Mouse (Mus musculus): ENCODE data around the gene Olfr571.
A peak's percentile ranks its signal among the peaks of the same experiment; 100 is the strongest.

Gene Olfr571

DNA sequence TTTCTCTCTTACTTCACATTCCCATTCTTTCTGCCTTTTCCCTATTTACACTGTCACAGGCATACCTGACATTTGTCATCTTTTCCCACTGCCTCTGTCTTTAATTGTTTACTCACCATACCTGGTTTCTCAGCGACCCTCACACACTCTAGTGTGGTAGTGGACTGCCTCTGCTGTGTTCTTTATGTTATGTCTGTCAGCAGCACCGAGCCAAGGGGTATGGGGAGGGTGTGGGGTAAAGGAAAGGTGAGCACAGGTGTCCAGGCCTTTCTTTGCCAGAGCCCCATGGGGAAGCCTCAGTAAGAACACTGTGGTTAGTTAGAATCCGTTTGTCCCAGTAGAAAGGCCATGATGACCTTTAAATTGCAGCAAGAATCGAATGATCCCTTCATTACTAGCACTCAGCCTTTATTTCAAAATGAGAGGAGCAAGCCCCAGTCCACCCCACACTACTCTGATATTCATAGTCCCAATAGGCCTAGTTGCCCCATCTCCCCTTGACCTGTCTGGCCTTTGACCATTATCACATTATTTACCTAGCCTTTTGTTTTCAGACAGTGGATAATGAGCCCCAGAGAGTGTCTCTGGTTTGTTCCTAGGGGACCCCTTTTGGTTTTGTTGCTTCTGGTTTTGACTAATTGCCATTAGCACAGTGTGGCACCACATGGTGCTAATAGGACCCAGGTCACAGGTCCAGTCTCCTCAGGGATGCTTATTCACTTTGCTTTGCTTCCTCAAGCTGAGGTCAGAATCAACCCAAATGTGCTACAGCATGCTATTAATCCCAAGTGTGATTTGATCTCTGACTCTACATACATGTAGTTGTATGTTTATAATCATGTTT lies at the start of gene Olfr571:
Olfr571 (minus strand) TSS at position 505 of the 844 bp plus-strand sequence.
- no peak for DNase-seq (ENCODE audit: low read depth)

DNA sequence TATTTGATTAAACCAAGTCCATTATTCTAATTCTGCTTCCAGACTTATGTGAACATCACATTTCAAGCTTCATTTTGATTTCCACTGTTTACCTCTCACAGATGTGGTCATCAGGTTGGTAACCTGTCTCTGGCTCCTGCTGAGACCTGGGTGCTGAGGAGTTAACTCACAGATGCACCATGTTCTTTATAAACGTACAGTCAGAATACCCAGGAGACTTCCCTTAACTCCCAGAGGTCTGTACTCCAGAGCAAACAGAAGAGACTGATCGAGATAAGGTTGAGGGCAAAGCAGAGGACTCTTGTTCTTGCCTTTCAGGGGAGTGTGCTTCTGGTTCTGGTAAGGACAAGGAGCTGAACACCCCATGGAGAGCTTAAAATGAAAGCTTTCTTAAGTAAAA lies 45.0 kb upstream of the Olfr571 start, which contains the start of gene Olfr576:
Olfr576 (plus strand) TSS at position 301 of the 400 bp plus-strand sequence.
- DNase-seq (ENCODE audit: low read depth) = no peak

DNA sequence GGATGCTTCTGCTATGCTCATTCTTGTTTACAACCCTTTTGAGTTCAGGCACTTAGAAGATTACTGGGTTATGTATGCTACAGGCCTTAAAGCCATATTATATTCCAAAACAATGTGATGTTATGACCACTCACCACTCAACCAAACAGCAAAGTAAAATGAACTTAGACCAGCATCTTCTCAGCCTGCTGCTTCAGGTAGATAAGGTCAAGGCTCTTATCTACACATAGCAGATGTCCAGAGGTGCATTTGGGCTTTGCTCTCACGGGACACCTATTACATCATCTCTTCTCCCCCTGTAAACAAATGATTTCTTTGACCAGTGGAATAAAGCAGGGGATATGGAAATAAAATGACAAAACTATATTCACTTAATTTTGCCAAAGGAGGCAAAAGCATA lies 41.3 kb upstream of the Olfr571 start, which contains the start of gene Olfr575:
Olfr575 (minus strand) TSS at position 183 of the 400 bp plus-strand sequence.
- no peak for DNase-seq (ENCODE audit: low read depth)

DNA sequence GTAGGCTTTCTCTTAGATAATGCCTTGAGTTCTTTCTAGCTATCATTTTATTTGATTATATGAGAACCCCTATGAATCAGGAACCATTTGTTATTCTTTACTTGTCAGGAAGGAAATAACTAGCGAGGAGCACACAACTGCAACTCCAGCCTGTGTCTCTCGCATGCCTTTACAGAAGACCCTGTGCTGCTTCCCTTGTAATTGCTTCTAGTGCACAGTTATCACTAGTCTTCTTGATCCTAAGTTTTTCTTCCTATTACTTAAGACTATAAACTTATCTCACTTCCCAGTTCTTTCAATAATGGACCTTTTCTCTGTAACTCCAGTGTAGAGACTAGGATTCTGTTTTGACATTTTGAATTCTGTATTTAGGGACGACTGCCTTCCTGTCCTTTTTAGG lies 40.8 kb upstream of the Olfr571 start:
- no peak for DNase-seq (ENCODE audit: low read depth)

DNA sequence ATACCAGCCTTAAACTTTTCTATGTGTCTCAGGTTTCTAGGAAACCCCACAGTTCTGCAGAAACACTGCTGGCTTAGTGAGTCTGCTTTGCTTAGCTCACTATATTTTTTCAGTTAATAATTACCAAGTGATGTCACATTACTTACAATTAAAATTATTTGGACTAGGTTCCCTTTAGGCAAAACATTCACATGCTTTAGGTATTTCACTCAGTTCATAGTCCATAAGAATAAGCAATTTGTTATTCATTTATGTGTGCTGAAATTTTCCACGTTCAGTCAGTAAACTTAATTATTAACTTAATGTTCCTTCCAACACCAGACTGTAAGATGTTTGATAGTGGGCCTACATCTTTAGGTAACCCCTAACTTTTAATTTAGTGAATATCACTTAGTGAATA lies 33.4 kb upstream of the Olfr571 start:
- no peak for DNase-seq (ENCODE audit: low read depth)

DNA sequence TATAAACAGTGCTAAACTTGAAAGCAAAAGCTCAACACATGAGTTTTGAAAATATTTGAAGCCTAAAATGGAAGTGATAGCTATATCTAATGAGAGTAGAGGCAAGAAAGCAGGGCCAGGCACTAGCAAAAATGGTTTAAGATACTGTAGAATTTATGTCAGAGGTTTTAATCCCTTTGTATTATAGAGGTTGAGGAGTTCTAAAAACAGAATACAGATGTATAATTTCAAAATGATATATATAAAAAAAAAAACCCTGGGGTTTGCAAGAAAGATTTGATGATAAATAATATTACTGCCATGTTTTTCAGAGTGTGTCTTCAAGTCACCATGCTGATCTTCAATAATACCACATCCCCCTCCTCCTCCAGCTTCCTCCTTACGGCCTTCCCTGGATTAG lies 30.8 kb upstream of the Olfr571 start, which contains the start of gene Olfr574:
Olfr574 (plus strand) TSS at position 301 of the 400 bp plus-strand sequence.
- DNase-seq (ENCODE audit: low read depth) = no peak

DNA sequence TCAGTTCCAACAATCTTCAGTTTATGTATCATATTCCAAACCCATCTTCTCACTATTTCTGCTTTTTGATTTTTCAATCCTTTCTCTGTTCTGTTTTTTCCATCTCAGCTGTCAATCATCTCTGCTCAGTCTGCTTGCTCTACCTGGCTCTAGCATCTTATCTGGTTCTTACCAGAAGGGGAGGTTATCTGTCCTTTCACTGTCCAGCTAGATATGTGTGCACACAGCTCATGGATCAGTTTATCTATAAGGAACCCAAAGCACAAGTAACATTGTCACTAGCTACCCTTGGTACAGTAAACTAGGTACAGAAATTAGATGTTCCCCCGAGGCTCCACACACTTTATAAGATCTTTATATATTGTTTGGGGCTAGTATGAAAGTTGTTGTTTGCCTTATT lies 26.1 kb upstream of the Olfr571 start:
- DNase-seq (ENCODE audit: low read depth) = no peak

DNA sequence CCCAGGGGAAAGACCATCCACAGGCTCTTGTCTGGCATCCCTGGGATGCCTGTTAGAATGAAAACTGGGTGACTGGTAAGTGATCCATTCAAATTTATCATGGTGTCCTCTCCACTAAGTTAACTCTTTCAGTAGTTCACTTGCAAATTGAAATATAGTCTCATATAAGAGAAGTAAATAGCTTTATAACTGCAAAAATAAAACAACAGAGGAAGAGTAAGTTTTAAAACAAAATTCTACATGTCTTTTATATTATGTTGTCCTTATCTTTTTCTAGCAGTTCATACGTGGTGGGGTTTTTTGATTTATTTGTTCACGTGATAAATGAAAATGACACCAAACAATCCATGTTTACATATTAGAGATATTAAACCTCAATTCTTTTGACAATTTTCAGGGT lies 25.1 kb upstream of the Olfr571 start, which contains the start of gene Olfr573-ps1:
Olfr573-ps1 (minus strand) TSS at position 101 of the 400 bp plus-strand sequence.
- DNase-seq (ENCODE audit: low read depth) = no peak

DNA sequence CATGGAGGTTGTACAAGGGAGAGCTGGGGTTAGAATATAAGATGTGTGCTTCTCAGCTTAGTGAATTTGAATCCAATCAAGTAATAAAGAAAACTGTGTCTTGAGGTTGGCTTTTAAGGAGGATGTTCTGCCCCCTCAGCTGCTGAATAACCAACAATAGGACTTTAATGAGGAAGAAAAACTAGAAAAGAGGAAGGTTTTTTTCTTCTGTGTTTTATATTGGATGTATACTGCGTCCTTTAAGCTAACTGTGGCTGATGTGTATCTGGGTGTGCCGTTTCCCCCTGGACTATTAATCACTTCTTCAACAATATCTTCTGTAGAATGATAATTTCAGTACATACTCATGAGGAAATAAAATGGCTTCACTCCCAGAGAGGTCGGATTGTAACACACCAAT lies 9.8 kb upstream of the Olfr571 start:
- DNase-seq (ENCODE audit: low read depth) = no peak

DNA sequence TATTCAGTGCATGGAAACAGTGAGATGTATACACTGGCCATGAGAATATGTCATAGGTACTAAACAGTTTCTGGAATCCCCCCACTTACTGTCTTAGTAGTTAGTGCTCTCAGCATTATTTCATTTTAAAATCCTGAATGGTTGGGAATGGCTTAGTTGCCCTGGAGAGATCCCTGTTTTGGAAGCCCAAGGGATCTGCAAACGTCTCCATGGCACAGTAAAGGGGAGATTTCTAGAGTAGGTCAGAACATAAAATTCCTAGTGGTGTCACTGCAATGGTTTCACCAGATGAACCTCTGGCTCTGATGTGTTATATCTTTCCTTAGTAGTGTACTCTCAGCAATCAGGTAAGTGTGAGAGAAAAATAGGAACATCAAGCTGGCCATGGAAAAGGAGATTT lies 6.8 kb upstream of the Olfr571 start, which contains the start of gene Olfr572:
Olfr572 (plus strand) TSS at position 301 of the 400 bp plus-strand sequence.
- DNase-seq (ENCODE audit: low read depth) = no peak

DNA sequence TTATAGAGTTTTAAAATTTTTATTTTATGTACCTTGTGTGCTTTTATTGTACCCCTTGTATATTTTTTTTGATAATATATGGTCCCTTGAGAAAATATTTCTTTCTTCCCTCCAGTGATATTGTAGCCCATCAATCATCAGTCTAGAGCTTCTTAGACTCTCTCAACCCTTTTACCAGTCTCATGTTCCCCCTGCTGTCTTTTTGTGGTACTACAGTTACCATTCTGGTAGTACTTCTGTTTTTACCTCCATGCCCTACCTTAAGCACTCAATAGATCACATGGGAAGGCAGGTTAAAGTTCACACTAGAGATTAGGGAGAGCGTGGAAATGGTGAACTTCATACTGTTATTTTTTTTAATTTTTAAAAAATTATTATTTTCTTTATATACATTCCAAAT lies 2.3 kb upstream of the Olfr571 start:
- peak; percentile 43 for DNase-seq (ENCODE audit: low read depth)

DNA sequence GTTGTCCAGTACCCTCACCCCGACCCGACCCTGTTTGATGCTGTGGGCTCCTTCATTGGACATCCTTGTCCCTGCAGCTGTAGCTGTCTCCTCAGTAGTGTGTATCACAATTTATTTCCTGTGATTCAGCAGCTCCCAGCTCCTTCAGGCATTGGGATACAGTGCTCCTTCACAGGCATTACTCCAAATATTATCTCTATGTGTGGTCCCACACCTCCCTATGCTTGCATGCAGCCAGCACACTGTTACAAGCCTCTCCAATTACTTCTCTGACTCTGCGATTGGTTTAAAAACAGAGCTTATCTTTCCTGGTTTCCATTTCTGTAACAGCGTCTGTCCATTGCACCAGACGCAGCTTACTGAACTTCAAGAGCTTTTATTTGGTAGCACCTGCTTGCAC lies 931 bp downstream of the Olfr571 start:
- no peak for DNase-seq (ENCODE audit: low read depth)

DNA sequence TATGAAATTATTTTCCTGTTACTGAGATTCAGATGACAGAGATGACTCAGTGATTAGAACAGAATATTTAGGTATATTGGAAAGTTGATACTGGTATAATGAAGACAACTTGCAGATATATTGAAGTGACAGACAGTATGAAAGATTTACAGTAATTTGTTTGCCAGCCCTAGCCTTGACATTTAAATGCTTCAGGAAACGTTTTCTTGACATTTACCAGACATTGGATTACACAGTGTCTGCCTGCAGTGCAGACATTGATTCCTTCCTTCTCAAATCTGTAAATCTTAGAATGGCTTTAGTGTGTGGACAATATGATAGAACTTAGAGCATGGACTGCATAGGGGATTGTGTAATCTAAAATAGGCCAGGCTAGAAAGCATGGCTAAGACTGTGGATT lies 2.1 kb downstream of the Olfr571 start:
- no peak for DNase-seq (ENCODE audit: low read depth)

DNA sequence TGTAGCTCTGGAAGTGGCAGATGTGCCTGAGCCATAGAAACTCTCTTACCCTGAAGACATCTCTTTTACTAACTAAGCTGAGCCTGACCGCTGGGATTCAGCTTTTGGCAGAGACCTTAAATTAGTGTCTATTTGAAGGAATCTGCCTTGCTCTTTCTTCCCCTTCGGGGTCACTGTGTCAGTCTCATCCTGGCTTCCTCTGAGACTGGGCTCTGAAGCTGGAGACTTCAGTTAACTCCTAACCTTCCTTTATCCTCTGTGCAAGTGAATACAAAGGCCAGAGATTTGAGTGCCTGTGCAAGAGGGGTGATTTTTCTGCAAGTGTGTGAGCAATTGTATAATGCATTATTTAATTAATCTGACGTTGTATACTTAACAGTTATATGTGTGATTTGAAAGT lies 26.6 kb downstream of the Olfr571 start, which contains the start of gene Olfr569:
Olfr569 (minus strand) TSS at position 101 of the 400 bp plus-strand sequence.
- no peak for DNase-seq (ENCODE audit: low read depth)

DNA sequence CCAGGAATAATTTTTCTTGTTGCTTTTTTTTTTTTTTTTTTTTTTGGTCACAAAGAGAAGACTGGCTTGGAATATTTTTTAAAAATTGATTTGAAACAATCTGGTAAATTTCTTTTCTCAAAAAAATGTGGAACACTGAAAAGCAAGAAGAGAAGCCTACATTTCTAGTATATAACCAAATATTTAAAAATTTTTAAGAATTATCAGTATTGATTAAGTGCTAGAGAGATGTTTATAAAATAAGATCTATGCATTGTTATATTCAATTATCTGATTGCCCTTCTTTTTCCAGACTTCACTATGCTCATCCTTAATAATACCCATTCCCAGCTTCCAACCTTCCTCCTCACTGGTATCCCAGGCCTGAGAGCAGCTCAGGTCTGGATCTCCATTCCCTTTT lies 40.5 kb downstream of the Olfr571 start, which contains the start of gene Olfr568:
Olfr568 (plus strand) TSS at position 301 of the 400 bp plus-strand sequence.
- no peak for DNase-seq (ENCODE audit: low read depth)

DNA sequence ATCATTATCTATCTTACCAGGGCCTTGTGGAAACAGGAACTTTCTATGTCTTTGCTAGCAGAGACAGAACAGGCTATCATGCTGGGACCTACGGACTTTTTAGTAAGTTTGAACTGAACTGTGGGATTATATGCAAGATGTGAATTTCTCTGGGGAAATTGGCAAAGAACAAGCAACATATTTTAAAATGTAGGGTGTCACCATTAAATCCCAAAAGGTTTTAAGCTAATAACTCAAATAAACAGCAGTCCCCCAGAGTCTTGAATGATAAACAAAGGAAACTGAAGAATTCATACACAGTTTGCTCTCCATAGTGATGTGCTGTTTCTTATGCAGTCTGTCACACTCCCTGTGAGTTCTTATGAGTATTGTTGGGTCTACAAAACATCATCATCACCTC lies 58.7 kb downstream of the Olfr571 start, which contains the start of gene Olfr566:
Olfr566 (minus strand) TSS at position 101 of the 400 bp plus-strand sequence.
- no peak for DNase-seq (ENCODE audit: low read depth)

DNA sequence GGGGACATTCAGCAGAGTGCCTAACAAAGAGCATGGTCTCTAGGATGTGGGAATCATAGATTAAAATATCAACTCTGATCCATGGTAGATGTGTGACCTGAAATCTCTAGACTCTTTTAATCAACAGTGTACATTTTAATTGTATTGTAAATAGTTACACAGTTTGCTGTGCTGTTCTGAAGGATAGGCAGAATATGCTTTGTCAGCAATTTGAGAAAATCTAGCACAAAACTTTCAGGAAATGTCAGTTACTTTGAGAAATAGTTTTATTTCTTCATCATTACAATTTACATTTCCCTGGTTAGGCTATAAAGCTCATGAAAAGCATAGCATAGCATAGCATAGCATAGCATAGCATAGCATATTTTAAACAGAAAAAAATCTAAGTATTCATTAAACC lies 61.5 kb downstream of the Olfr571 start:
- no peak for DNase-seq (ENCODE audit: low read depth)

Measured in naive thymus-derived CD4-positive, alpha-beta T cell, adult 2 months (primary cell).